ENCODE assay signal across 8 mouse cellular contexts in the genomic region with DNA sequence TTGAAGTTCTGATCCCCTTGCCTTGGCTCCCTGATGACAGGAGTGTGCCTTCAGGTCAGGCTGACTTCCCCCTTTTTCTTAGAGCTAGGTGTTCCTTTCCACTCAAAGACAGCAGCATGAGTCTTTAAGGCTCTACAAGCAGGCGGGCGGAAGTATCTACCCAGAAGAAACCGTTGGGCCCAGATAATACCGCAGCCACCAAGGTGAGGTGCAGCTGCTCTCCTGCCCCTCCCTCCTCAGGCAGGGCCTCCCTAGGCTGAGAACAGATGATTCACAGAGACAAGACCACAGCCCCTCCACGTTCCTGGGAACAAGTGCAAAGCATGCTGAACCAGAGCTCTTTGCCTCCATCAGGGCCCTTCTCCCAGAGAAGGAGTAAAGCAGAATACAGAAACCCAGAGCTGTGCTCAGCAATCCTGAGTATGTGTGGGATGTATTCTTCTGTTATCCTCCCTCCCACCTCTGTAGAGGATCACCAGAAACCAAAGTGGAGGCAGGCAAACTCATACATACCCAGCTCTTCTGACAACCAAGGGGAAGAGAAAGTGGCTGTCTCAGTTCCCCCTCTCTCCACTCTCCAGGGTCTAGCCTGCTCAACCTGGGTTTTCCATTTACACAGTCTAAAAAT. TPM values are rescaled to one million over a fixed set of nuclear protein-coding genes. Genes with fewer than 3 reads are reported as not detected.
DNase-seq lines count a peak whose midpoint lies in the region; ATAC-seq and TF ChIP-seq lines count a peak whose summit lies in the region.

Rcsd1 (minus strand) TSS at position 129 of the 628 bp plus-strand sequence.

- H3K4me2 ChIP-seq in forebrain, embryonic 12.5 days = peak within 1 kb of the TSS; percentile 99
- no peak within 1 kb of the TSS for H3K4me2 ChIP-seq in forebrain, postnatal 0 days (ENCODE audit: low read depth)
- peak within 1 kb of the TSS; percentile 100 for H3K4me2 ChIP-seq in neural tube, embryonic 15.5 days

- no peak for TF ChIP-seq CTCF in forebrain, postnatal 0 days (IDR thresholded peaks at IDR 0.05; ENCODE audit: low read depth)

- no peak within 1 kb of the TSS for H3K4me3 ChIP-seq in forebrain, embryonic 12.5 days (replicated peaks)
- no peak within 1 kb of the TSS for H3K4me3 ChIP-seq in forebrain, postnatal 0 days (ENCODE audit: low read depth, low read length)
- H3K4me3 ChIP-seq in neural tube, embryonic 15.5 days (replicated peaks) = peak within 1 kb of the TSS; percentile 55; the same call in 1 of the 2 replicates

- 56% methylated on average over 5 of the region's 5 CpGs for WGBS in forebrain, embryonic 12.5 days
- WGBS in forebrain, postnatal 0 days = 59% methylated on average over 5 of the region's 5 CpGs
- 50% methylated on average over 5 of the region's 5 CpGs for WGBS in large intestine, adult 2 months
- 56% methylated on average over 5 of the region's 5 CpGs for WGBS in neural tube, embryonic 15.5 days

- peaks cover 51% of the 10 kb centered on the region for H3K27me3 ChIP-seq in forebrain, embryonic 12.5 days
- peaks cover 10% of the 10 kb centered on the region; the same call in 1 of the 2 replicates for H3K27me3 ChIP-seq in forebrain, postnatal 0 days (ENCODE audit: insufficient read depth, low read length)
- peaks cover 46% of the 10 kb centered on the region for H3K27me3 ChIP-seq in neural tube, embryonic 15.5 days (replicated peaks)

- H3K36me3 ChIP-seq in forebrain, embryonic 12.5 days (replicated peaks) = no peaks in the 10 kb centered on the region
- no peaks in the 10 kb centered on the region for H3K36me3 ChIP-seq in forebrain, postnatal 0 days (ENCODE audit: insufficient read depth)
- H3K36me3 ChIP-seq in neural tube, embryonic 15.5 days = no peaks in the 10 kb centered on the region

- no peaks in the 10 kb centered on the region for H3K9me3 ChIP-seq in forebrain, embryonic 12.5 days
- H3K9me3 ChIP-seq in forebrain, postnatal 0 days (ENCODE audit: low read length) = no peaks in the 10 kb centered on the region
- no peaks in the 10 kb centered on the region for H3K9me3 ChIP-seq in neural tube, embryonic 15.5 days (replicated peaks)

- peaks cover 7% of the 10 kb centered on the region for H3K4me1 ChIP-seq in forebrain, embryonic 12.5 days
- no peaks in the 10 kb centered on the region for H3K4me1 ChIP-seq in forebrain, postnatal 0 days (ENCODE audit: insufficient read depth)
- H3K4me1 ChIP-seq in neural tube, embryonic 15.5 days = peaks cover 16% of the 10 kb centered on the region

- DNase-seq in forebrain, postnatal 0 days = no peak
- DNase-seq in adrenal gland, adult 8-10 months = no peak
- DNase-seq in gastrocnemius, postnatal 4 days (ENCODE audit: low spot score in 2 of 2) = no peak
- no peak for DNase-seq in large intestine, adult 2 months (ENCODE audit: low read depth, low spot score)
- no peak for DNase-seq in embryo, embryonic 10.5 days (ENCODE audit: low spot score)
- DNase-seq in cerebellum, adult 18-20 months = no peak

- ATAC-seq in forebrain, embryonic 12.5 days (ENCODE audit: low FRiP score) = no peak
- ATAC-seq in forebrain, postnatal 0 days = no peak
- no peak for ATAC-seq in neural tube, embryonic 15.5 days (ENCODE audit: low FRiP score)

- H3K27ac ChIP-seq in forebrain, embryonic 12.5 days = no peak within 1 kb of the TSS
- H3K27ac ChIP-seq in forebrain, postnatal 0 days (ENCODE audit: low read depth, low read length) = no peak within 1 kb of the TSS
- no peak within 1 kb of the TSS for H3K27ac ChIP-seq in neural tube, embryonic 15.5 days (replicated peaks)

- no peak within 1 kb of the TSS for H3K9ac ChIP-seq in forebrain, embryonic 12.5 days
- H3K9ac ChIP-seq in forebrain, postnatal 0 days = no peak within 1 kb of the TSS
- no peak within 1 kb of the TSS for H3K9ac ChIP-seq in neural tube, embryonic 15.5 days (replicated peaks)

RNA-seq across cellular contexts. Expression of gene Rcsd1, which starts in this region (rescaled TPM):
- polyA plus RNA-seq in forebrain, embryonic 12.5 days (2016; fragmentation: Nextera tagmentation; extraction: Ambion mirVana) = 6.7 and 8.1 TPM in 2 replicates
- total RNA-seq in forebrain, postnatal 0 days (2014; rRNA removed) = 5.9 and 8.0 TPM in 2 replicates
- 7.5 and 7.9 TPM in 2 replicates for polyA plus RNA-seq in forebrain, postnatal 0 days (2015; fragmentation: Nextera tagmentation; extraction: Ambion mirVana)
- 10 to 100 TPM; 15.2 to 23.8 (median 18.2) TPM for total RNA-seq in adrenal gland, adult 8-10 months (2022)
- 100 to 1,000 TPM; 108 to 126 TPM for total RNA-seq in gastrocnemius, postnatal 4 days (2021)
- polyA plus RNA-seq in large intestine, adult 2 months (2012; rRNA removed) = 9.9 and 10.6 TPM in 2 replicates
- 8.1 and 29.8 TPM in 2 replicates for polyA plus RNA-seq in neural tube, embryonic 15.5 days (2015; fragmentation: Nextera tagmentation; extraction: Ambion mirVana)

Comparison
In these comparisons a context has a peak if more than half of its experiments do, and no peak if none do; other contexts are left out.
1. RNA of gene Rcsd1 (total RNA-seq): 108 to 126 TPM in gastrocnemius, postnatal 4 days; 15.2 to 23.8 TPM in adrenal gland, adult 8-10 months and 5.9 to 8.0 TPM in forebrain, postnatal 0 days; every median in the first group is over 4 times any median in the second.